Mouse (Mus musculus) embryonic facial prominence, embryonic 11.5 days (tissue): ENCODE data around the gene Sdccag8. TPM values are rescaled to one million over a fixed set of nuclear protein-coding genes. Genes with fewer than 3 reads are reported as not detected.
A peak's percentile ranks its signal among the peaks of the same experiment; 100 is the strongest.

Experiments used
- ATAC-seq: fragments of 200-750 bp; cut with Nextera tagmentation; replicated peaks from 2 replicates; pipeline ENCODE4 v1.8.0; 2017; ENCODE audit warnings: low read depth; ENCODE audit not compliant: insufficient number of reproducible peaks, low FRiP score, low TSS enrichment
- DNase-seq: peaks from one replicate; pipeline ENCODE4 v3.0.0-alpha.2; 2015; ENCODE audit warnings: low spot score
- H3K27ac ChIP-seq: fragments of 300-500 bp; sonication (generic); replicated peaks from 2 replicates; pipeline ENCODE4 v1.5.1; 2014; ENCODE audit warnings: mild to moderate bottlenecking, low read depth, low read length, control low read depth
- H3K27me3 ChIP-seq: fragments of 300-500 bp; sonication (generic); 2 replicates; pipeline ENCODE4 v1.6.1; 2014; ENCODE audit warnings: mild to moderate bottlenecking, low read length, moderate library complexity, mixed read lengths; ENCODE audit not compliant: control insufficient read depth, insufficient read depth
- H3K36me3 ChIP-seq: fragments of 300-500 bp; sonication (generic); replicated peaks from 2 replicates; pipeline ENCODE4 v1.6.1; 2014; ENCODE audit warnings: low read depth, mild to moderate bottlenecking, low read length, moderate library complexity, mixed read lengths; ENCODE audit not compliant: control insufficient read depth, insufficient read depth
- H3K4me1 ChIP-seq: fragments of 300-500 bp; sonication (generic); 2 replicates; pipeline ENCODE4 v1.6.1; 2014; ENCODE audit warnings: low read length, mixed read lengths; ENCODE audit not compliant: control insufficient read depth, insufficient read depth
- H3K4me2 ChIP-seq: fragments of 300-500 bp; sonication (generic); 2 replicates; pipeline ENCODE4 v1.6.1; 2014; ENCODE audit warnings: low read depth, mild to moderate bottlenecking, control low read depth, low read length, moderate library complexity
- H3K4me3 ChIP-seq: fragments of 300-500 bp; sonication (generic); 2 replicates; pipeline ENCODE4 v1.5.1; 2014; ENCODE audit warnings: low read depth, low read length, control low read depth
- H3K9ac ChIP-seq: fragments of 300-500 bp; sonication (generic); replicated peaks from 2 replicates; pipeline ENCODE4 v1.6.1; 2014; ENCODE audit warnings: mild to moderate bottlenecking, control low read depth, low read length
- H3K9me3 ChIP-seq: fragments of 300-500 bp; sonication (generic); replicated peaks from 2 replicates; pipeline ENCODE4 v1.6.1; 2016; ENCODE audit warnings: mild to moderate bottlenecking, low read length, inconsistent platforms, mixed read lengths; ENCODE audit not compliant: control insufficient read depth
- WGBS: fragments of 180-500 bp; shearing (Covaris S2); extraction: QIAGEN DNeasy Blood & Tissue Kit; methylation state at CpG from one replicate; pipeline ENCODE4 v1.1.7; 2014; 5-methylcytosine and 5-hydroxymethylcytosine counted together
- polyA plus RNA-seq: library from polyadenylated mRNA; unstranded; fragments of >200 nt; fragmentation: Nextera tagmentation; extraction: Ambion mirVana; gene quantifications from 2 replicates; pipeline ENCODE4 v1.2.1, GENCODE M21; 2014

Sdccag8 gene
- polyA plus RNA-seq, 1 experiment from 2014 or later = 15.7 TPM

DNA sequence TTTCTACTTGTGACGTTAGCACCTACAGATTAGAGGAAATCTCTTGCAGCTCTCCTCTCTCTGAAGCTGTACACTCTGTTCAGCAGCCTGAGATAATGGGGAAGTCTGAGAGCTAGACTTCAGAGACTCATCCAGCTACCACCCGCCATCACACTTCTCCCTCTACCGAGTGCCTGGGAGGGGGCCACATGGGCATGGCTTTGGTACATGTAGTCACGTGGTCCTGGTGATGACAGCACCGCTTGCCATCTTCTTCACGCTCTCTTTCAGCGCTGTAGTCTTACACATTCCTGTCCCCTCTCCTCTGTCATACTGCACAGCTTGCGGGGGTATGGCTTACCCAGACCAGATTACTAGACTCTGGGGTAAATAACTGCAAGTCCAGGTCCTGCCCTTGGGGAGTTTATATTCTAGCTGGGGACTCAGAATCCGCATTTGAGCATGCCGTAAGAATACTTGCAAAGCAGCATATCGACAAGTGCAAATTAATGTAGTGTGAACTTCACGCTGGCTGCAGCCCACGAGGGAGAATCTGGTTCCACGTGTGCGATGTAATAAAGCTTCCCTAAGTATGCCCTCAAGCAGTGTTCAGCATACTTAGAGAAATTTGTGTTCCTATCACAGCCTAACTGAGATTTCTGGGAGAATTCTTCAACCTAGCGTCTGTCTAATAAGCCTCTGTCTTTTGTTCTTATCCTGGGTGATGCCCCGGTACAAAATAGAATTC, 70.9 kb downstream of the Sdccag8 start:
- no peaks in the 10 kb centered on the region for H3K27me3 ChIP-seq
- no peaks in the 10 kb centered on the region for H3K4me1 ChIP-seq
- H3K27ac ChIP-seq = no peak overlapping the region
- no peak overlapping the region for H3K4me2 ChIP-seq
- ATAC-seq = no peak
- H3K36me3 ChIP-seq = no peaks in the 10 kb centered on the region
- H3K9ac ChIP-seq = no peak overlapping the region; the same call in 1 of the 2 replicates
- H3K4me3 ChIP-seq = no peak overlapping the region
- no peak for DNase-seq
- WGBS = 77% methylated on average over 17 of the region's 17 CpGs
- no peaks in the 10 kb centered on the region for H3K9me3 ChIP-seq

DNA sequence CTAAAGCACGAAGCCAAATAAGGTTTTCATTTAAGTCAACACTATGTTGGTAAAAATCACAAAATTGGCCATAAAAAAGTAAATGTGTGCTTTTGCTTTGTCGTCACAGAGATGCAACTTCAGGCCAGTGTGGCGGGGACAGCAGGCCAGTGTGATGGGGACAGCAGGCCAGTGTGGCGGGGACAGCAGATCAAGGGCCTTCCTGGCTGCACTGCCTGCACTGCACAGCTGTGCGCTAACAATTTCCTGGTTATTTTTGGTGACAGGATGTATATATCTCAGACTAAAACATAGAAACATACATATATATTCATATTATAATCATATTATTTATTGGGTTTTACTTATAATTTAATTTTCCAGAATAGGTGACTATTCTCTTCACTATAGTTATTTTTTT, 71.5 kb downstream of the Sdccag8 start:
- DNase-seq = no peak
- Histone ChIP-seq H3K4me3 (no peak overlapping the region), H3K9me3 (no peaks in the 10 kb centered on the region), H3K36me3 (no peaks in the 10 kb centered on the region), H3K4me2 (no peak overlapping the region), H3K27me3 (no peaks in the 10 kb centered on the region), H3K27ac (no peak overlapping the region), H3K4me1 (no peaks in the 10 kb centered on the region), H3K9ac (no peak overlapping the region)
- WGBS = 87% methylated on average over 5 of the region's 5 CpGs
- ATAC-seq = no peak

DNA sequence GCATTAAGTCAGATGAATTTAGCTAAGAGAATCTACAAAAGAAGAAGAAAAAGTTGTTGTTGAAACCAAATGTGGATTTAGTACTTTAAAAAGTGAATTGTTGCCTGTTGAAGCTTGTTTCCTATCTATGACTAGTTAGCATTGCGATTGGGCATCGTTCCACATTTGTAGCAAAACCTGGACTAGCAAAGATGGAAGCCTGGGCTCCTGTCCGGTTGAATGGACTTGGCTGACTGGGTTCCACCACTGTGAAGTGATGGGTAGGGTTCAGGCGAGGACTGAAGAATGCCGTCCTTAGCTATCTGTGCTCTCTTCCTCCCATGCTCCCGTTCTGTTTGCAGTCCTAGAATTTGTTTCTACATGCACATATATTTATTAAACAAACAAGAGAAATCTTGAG, 89.3 kb downstream of the Sdccag8 start:
- H3K4me3 ChIP-seq = no peak overlapping the region
- no peak for ATAC-seq
- no peak overlapping the region for H3K4me2 ChIP-seq
- no peak for DNase-seq
- no peaks in the 10 kb centered on the region for H3K36me3 ChIP-seq
- no peaks in the 10 kb centered on the region for H3K4me1 ChIP-seq
- 86% methylated on average over 6 of the region's 6 CpGs for WGBS
- H3K9ac ChIP-seq = no peak overlapping the region
- no peaks in the 10 kb centered on the region for H3K27me3 ChIP-seq
- no peaks in the 10 kb centered on the region for H3K9me3 ChIP-seq
- no peak overlapping the region for H3K27ac ChIP-seq

DNA sequence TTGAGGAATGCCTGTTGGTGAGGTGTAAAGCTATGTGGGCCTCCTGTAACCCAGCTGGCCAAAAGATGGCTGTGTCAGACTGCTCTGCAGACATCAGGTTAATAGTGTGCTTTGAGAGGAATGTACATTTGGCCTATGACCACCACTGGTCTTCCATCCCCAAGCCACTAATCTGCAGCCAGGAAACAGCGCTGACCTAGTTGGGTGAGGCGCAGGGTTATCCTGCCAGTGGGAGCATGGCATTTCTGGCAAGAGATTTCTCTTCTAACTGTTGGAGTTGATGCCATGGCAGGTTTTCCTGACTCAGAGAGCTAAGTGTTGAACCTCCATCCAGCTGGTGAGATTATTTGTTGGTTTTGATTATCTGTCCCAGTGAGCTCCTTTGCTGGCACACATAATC, 101.5 kb downstream of the Sdccag8 start:
- H3K9ac ChIP-seq = no peak overlapping the region
- WGBS = 100% methylated on average over 2 of the region's 2 CpGs
- no peak overlapping the region for H3K4me3 ChIP-seq
- H3K9me3 ChIP-seq = no peaks in the 10 kb centered on the region
- H3K4me1 ChIP-seq = no peaks in the 10 kb centered on the region
- no peaks in the 10 kb centered on the region for H3K27me3 ChIP-seq
- H3K27ac ChIP-seq = no peak overlapping the region
- DNase-seq (no peak), ATAC-seq (no peak)
- no peaks in the 10 kb centered on the region for H3K36me3 ChIP-seq
- no peak overlapping the region for H3K4me2 ChIP-seq

DNA sequence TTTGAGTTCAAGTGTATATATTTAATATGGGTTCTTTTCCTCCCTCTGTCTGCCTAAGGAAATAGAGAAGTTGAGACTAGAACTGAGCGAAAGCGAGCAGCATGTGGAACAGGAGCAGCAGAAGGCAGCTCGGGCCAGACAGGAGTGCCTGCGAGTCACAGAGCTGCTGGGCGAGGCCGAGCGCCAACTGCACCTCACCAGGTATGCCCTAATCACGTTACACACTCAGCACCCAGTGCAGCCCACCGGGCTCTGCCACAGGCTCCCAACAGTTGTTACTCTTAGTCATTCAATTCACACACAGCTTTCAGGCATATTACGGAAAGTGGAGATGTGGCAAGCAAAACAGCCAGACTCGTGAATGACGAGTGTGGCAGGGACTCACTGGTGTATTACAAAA, 105.0 kb downstream of the Sdccag8 start:
- Histone ChIP-seq H3K27me3 (no peaks in the 10 kb centered on the region), H3K9ac (no peak overlapping the region), H3K36me3 (no peaks in the 10 kb centered on the region), H3K4me1 (no peaks in the 10 kb centered on the region), H3K4me3 (no peak overlapping the region), H3K9me3 (no peaks in the 10 kb centered on the region), H3K4me2 (no peak overlapping the region), H3K27ac (no peak overlapping the region)
- WGBS = 92% methylated on average over 12 of the region's 12 CpGs
- DNase-seq = no peak
- ATAC-seq = no peak

DNA sequence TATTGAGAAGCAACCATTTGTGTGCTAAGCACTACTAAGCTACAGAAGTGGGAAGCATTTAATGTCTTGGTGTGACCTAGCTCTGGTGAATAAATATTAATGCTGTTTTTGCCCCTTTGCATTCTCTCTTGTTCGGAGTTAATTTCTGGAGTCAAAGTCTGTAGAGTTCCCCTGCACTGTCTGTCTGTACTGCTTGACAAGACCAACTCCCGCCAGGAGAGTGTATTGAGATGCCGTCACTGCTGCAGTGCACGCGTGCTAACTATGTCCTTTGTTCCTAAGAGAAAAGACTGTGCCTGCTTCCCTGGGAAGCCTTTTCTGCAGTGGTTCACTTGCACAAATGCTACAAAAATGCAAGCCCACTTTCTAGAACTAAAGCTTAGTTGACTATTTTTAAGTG, 108.4 kb downstream of the Sdccag8 start:
- Histone ChIP-seq H3K27ac (no peak overlapping the region), H3K4me1 (no peaks in the 10 kb centered on the region), H3K9ac (no peak overlapping the region), H3K27me3 (no peaks in the 10 kb centered on the region), H3K4me3 (no peak overlapping the region), H3K9me3 (no peaks in the 10 kb centered on the region), H3K36me3 (no peaks in the 10 kb centered on the region), H3K4me2 (no peak overlapping the region)
- 75% methylated on average over 5 of the region's 5 CpGs for WGBS
- no peak for DNase-seq
- 0 out of 2 replicates have a peak, but pooled peaks have one; percentile 56 for ATAC-seq

DNA sequence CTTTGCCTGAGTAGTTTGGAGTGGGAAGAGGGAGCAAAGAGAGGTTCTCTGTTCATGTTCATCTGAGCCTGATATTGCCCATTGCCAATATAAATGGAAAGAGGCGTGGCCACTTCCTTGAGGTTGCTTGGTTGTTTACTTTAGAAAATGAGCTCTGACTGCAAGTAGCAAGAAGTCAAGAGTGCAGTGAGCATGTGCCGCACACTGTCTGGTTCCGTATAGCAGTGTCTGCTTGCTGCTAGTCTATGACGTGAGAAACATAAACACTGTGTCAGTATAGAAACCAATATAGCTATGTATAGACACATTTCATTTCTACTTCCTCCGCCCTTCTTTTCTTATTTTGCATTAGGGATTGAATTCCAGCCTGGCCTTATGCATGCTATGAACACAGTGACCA, 111.5 kb downstream of the Sdccag8 start:
- H3K36me3 ChIP-seq = no peaks in the 10 kb centered on the region
- no peaks in the 10 kb centered on the region for H3K9me3 ChIP-seq
- no peak overlapping the region for H3K4me2 ChIP-seq
- 73% methylated on average over 5 of the region's 5 CpGs for WGBS
- H3K27me3 ChIP-seq = no peaks in the 10 kb centered on the region
- H3K27ac ChIP-seq = no peak overlapping the region
- no peak overlapping the region for H3K4me3 ChIP-seq
- ATAC-seq (no peak), DNase-seq (no peak)
- H3K4me1 ChIP-seq = no peaks in the 10 kb centered on the region
- no peak overlapping the region for H3K9ac ChIP-seq

DNA sequence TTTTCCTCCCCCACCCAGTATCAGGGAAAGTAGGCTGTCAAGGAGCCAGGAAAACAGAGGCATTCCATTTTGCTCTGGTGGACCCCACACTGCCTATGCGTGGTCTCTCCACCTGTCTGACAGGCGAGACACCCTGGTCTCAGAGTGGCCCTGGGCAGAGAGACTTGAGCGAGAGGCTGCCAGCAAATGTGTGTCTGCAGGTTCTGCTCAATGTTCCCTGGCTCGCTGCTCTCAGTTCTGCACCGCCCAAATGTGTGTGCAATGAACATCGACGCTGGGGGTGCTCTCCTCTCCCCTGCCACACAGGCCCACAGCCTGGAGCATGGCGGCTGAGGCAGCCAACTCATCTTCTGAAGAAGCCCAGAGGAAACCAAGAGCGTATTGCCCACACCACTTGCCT, 112.9 kb downstream of the Sdccag8 start:
- ATAC-seq = no peak
- H3K27ac ChIP-seq = no peak overlapping the region

More for the DNA sequence above, 112.9 kb downstream of the Sdccag8 start:
- Histone ChIP-seq H3K36me3 (no peaks in the 10 kb centered on the region), H3K9ac (no peak overlapping the region), H3K4me1 (no peaks in the 10 kb centered on the region), H3K27me3 (no peaks in the 10 kb centered on the region), H3K4me3 (no peak overlapping the region), H3K4me2 (no peak overlapping the region), H3K9me3 (no peaks in the 10 kb centered on the region)
- no peak for DNase-seq
- 89% methylated on average over 9 of the region's 9 CpGs for WGBS
